Mouse (Mus musculus): ENCODE data around the gene Sorbs2.

DNA sequence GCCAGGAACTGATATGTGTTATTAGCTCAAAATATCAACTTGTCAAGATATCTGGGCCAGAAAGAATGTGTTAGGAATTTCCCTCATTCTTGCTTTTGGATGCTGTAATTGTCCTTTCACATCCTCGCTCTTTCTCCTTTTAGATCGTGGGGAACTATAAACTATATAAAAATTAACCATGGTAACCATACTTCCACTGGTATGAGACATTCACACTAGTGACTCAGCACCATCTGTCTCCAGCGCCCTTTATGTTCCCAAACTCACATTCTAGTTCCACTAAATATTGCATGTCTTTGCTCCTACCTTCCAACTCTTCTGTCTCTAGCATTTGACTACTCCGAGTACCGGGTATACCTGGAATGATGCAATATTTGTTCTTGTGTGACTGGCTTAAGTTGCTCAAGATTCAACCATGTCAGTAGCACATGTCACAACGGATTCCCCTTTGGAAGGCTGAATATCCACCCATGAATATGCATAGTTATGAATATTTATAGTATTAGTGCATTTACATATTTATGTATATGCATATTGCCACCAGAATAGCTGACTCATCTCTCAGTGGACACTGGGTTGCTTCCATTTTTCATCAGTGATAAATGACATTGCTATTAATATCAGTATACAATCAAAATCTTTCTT lies 51.7 kb downstream of the Sorbs2 start:
- TF ChIP-seq POLR2A (IDR thresholded peaks at IDR 0.05; ENCODE audit: borderline replicate concordance, low read depth, low read length), result no peak
- no peak for TF ChIP-seq CTCF (IDR thresholded peaks at IDR 0.05; ENCODE audit: low read depth, low read length)

All from bone marrow macrophage, adult 2 months (primary cell).